Mouse (Mus musculus): ENCODE data around the gene Erg. TPM values are rescaled to one million over a fixed set of nuclear protein-coding genes. Genes with fewer than 3 reads are reported as not detected.
A peak's percentile ranks its signal among the peaks of the same experiment; 100 is the strongest.

The Erg gene
- polyA plus RNA-seq, 1 experiment from 2014 or later: 1.8 TPM

DNA sequence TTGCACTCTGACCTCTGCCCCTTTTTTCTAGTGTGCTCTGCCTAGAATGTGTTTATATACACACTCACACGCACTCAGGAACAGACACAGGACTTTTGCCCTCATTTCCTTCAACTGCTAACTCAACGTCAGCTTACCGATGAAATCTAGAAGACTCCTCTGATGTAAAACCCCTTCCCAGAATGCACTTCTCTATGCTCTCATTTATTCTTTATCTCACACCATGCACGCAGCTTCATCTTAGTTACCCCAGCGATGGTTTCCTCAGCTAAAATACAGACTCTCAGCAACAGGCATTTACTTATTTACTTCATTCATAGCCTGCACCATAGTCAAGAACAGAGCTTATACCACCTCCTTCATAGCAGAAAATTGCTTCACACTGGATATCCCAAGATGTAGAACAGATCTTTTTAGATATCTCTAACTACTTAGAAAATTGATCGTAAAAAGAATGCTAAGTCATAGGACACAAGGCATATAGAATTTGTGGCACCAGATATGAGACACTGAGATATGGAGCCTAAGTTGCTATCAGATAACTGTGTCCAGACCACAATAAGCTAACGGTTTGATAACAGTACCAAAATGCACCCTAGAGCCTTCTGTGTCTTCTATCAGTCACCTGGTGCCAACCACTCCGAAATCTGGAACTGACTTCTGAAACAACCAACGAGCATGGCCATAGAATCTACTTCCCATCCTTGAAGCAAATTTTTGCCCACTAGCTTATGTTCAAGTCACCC lies 98.6 kb downstream of the Erg start:
- DNase-seq (ENCODE audit: low spot score): peak; percentile 5

DNA sequence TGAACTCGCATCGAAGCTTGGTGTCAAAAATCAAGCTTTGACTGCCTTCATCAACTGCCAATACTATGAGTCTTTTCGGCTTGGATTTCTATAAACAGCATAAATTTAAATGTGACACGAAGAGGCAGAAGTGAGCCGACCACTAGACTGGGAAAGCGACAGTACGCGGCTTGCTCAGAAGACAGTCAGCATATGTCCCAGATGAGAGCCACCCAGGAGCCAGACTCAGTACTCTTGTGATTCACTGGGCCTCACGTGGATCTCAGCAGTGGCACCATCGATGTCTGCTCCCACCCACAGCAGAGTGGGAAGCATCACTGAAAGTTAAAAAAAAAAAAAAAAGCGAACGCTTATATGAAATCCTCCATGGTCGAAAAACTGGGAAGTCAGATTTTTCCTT lies 105.2 kb downstream of the Erg start:
- DNase-seq (ENCODE audit: low spot score): no peak

- no peak for DNase-seq (ENCODE audit: low spot score)
Observed at GRCm38 (mm10) chr16:95478558-95478957, 107.8 kb downstream of the Erg start.

- DNase-seq (ENCODE audit: low spot score): no peak
Observed at GRCm38 (mm10) chr16:95475041-95475440, 111.4 kb downstream of the Erg start.

DNA sequence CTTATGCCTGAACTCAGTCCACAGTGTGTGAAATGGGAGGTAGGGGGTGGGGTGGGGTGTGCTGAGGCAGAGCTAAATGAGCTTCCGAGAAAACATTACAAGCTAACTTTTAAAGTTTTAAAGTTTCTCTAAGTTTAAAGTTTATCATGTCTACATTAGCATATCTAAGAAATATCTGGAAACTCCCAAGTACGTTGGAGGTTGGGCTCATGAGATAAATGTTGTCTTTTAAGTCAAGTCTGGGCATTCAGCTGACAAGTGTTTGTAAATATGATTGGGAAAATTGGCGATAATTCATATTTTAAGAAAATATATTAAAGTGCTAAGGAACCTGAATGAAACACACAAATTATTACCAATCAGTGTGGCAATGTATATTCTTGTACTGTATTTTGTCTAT lies 112.4 kb downstream of the Erg start:
- DNase-seq (ENCODE audit: low spot score): no peak

GRCm38 (mm10) chr16:95472771-95473170 lies 113.6 kb downstream of the Erg start:
- no peak for DNase-seq (ENCODE audit: low spot score)

DNA sequence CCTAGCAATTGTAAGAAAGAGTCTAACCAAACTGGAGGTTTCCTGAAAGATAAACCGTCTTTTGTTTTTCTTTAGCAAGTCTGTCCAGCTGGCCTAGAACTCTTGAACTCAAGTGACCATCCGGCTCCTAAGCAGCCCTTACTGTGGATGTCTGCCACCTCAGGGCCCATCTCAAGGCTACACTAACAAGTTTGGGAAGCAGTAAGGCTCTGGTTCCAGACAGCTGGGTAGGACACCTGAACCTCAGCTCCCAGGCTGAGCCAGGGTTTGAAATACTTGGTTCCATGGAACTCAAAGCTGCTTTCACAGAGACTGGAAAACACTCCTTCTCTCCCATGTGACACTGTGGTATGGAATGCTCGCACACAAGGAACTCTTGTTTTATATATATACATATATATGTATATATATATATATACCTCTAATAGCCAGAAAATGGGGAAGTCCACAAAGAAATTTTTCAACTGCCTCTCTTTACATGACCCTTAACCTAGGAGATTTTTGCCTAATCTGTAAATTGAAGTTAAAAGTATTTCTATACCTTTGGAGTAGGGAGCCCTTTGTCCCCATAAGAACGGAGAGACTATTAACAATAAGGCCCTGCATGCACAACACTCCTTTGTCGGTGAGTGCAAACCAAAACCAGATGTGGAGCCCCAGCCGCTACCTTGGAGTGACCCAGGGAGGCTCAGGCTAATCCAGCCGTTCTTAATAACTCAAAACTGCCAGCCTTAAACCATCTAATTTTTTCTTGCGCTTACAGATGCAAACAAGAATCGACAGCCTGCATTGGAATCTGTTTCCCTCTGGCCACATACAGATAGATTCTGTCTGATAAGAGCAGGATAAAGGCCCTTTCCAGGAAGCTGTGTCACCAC lies 116.9 kb downstream of the Erg start:
- DNase-seq (ENCODE audit: low spot score): no peak

GRCm38 (mm10) chr16:95467893-95468292 lies 118.5 kb downstream of the Erg start:
- no peak for DNase-seq (ENCODE audit: low spot score)

DNA sequence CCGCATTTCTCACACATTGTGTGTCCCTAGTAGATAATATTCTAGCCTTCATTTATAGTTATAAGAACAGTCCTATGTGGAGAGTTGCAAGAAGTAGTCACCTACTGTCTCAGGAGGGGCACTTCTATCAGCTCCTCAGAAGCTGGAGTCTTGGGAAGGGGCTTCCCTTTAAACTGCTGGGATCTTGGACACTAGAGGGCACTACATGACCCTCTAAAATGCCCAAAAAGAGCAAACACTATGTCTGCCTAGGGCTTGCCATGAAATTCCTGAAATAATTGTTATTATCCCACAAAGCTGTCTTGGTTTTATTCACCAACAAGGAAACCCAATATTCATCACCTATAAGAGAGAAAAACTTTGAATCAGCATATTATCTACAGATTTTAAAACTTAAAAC lies 119.8 kb downstream of the Erg start:
- no peak for DNase-seq (ENCODE audit: low spot score)

- no peak for DNase-seq (ENCODE audit: low spot score)
Observed at GRCm38 (mm10) chr16:95464609-95465008, 121.8 kb downstream of the Erg start.

GRCm38 (mm10) chr16:95463796-95464195 lies 122.6 kb downstream of the Erg start:
- no peak for DNase-seq (ENCODE audit: low spot score)

DNA sequence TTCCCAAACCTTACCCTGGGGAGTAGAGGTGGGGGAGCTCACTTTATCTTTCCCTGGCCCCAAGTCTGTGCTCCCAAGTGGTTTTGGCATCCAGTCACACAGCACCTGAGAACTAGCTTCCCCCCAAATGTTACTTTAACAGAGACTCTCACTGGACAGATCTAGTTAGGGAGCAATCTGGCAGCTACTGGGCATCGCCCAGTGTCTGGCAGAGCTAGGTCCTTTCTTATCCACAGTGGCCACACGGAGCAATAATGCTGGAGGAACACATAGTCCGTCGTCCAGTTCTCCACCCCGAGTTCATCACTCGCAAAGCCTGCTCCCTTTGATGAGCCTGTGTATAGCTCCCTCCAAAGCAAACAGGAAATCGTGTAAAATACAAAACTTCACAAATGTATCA lies 124.5 kb downstream of the Erg start:
- DNase-seq (ENCODE audit: low spot score): no peak

GRCm38 (mm10) chr16:95460336-95460735 lies 126.1 kb downstream of the Erg start:
- DNase-seq (ENCODE audit: low spot score): no peak

- DNase-seq (ENCODE audit: low spot score): no peak
Observed at GRCm38 (mm10) chr16:95459325-95459691, 127.1 kb downstream of the Erg start.

GRCm38 (mm10) chr16:95458590-95459324 lies 127.6 kb downstream of the Erg start:
- DNase-seq (ENCODE audit: low spot score): no peak

DNA sequence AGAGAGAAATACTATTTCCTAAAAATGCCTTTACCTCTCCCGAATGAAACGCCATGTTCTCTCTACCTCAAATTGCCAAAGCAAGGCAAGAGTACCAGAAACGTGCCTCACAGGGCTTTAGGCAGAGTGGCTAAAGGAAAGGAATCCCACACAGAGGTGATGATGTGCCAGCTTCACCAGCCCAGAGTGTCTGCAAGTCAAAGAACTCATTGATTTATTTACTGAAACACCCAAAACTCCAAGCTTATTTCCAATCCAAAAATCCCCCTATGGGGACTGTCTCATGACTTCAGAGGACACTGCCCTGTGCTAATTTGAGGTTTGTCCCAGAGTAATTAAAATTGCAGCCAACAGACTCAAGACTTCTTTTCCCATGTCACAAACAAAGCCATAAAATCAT lies 129.4 kb downstream of the Erg start:
- no peak for DNase-seq (ENCODE audit: low spot score)

DNA sequence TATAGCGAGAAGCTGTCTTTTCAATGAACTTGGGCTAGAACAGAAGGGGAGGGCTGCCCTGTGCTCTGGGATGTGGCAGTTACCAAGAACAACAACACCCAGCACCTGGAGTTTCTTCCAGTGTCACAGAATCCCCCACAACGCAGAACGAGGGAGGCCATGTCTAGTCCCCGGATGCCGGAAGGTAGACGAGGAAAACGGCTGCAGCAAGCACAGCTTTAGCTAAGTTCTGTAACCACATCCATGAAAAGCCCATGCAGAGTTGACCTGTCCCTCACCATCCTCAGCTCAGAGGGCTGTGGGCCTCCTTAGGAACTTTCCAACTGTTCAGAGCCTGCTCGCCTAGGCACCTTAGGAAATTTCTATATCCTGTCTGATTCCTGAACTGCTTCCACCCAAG lies 130.5 kb downstream of the Erg start:
- DNase-seq (ENCODE audit: low spot score): peak; percentile 72

DNA sequence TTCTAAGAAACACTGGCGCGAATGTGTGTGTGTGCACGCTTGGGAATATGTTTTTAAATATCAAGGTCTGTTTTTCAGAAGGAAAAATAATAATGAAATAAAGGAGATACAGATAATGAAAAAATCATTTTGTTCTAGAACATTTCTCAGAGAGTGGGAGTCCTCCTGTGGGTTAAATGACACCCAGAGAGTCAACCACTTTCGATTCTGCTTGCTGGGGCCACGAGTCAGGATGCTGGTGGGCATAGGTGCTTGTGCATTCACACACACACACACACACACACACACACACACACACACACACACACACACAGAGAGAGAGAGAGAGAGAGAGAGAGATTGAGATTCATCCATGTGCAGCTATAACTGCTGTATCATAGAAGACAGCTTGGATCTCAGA lies 130.9 kb downstream of the Erg start:
- no peak for DNase-seq (ENCODE audit: low spot score)

DNA sequence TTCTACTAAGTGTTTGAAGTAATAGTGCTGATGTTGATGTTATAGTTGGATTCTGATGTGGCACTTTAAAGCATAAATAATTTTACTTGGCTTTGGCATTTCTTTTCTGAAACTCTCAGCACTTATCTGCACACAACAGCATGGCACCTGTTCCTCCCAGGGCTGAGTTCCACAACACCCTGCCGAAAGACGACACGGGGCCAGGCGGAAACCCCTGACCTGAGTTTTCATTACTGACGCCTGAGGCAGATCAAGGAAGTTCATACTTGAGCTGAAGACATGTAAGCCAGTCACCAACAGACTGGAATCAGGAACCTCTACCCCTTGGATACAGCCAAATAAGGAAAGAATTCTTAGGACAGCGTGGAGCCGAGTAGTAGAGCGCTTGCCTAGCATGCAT lies 134.0 kb downstream of the Erg start:
- DNase-seq (ENCODE audit: low spot score): no peak

DNA sequence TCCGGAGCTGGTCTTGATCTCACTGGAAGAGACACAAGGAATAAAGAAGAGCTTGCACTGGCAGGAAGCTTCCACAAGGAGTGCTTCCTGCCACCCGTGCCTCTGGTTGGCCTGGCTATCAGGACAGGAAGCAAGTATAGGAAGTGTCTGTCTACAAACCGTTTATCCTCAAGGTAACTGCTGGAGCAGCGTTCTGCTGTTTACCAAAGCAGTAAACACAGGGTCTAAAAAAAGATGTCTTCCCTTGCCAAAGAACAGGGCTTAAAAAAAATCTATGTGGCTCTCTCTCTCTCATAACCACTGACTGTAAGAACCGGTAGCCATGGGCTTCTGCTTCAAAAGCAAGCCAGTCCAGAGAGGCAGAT lies 137.1 kb downstream of the Erg start:
- peak; percentile 51 for DNase-seq (ENCODE audit: low spot score)

DNA sequence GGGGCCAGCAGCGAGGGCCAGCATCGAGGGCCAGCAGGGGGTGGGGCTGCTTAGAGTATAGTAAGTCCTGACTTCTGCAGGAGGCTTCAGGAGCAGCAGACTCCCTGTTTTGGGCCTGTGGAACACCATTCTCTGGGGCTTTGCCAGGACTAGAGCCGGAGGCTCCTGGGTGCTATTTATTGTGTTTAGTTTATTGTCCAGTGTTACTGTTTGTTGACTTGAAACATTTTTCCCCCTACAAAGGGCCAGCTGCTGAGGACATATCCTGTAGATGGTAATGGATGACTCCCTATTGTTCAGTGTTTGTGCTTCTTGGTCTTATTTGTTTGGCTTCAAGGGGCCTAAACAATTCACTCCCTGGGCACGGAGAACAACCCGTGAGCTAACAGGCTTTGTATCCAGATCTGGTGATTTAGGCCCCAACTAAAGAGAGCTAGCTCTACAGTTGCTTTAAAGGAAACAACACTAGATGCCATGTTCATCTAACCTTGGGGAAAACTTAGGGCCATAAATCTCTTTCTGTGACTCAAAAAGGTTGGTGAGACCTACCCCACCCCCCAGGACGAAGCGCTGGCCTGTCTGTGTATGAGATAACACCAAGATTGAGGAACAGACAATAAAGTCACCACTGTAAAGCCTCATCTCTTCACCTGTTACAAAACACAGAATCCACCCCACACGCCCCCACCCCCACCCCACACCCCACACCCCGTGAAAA lies 137.6 kb downstream of the Erg start:
- DNase-seq (ENCODE audit: low spot score): no peak

DNA sequence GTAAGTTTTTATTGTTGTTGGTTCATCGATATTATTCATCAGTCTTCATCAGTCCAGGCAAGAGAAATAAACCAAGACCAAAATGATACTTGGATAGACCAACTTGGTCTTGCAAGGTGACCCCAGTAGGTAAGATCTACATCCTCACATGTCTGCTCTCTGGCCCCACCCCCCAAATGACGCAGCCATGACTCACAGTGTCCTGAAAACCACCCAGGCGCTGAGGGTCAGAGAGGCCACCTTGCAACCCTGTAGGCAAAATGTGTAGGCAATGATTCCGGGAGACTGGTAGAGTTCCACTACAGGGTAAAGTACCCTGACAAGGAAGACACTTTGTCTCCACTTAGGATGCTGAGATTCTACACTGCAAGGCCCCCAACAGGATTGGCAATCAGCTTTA lies 138.5 kb downstream of the Erg start:
- no peak for DNase-seq (ENCODE audit: low spot score)
